In genomic region chr11:54060316-54060715, GRCm38 (mm10) we compare ENCODE assay signal across 9 mouse cellular contexts. TPM values are rescaled to one million over a fixed set of nuclear protein-coding genes. Genes with fewer than 3 reads are reported as not detected.
DNase-seq lines count a peak whose midpoint lies in the region; ATAC-seq and TF ChIP-seq lines count a peak whose summit lies in the region.
"Had no signal": no experiment of that assay in that cellular context is flagged by ENCODE, and none has a peak within 500 bp of the region (broad histone marks: within the 10 kb centered on the region; RNA-seq: fewer than 3 reads in every experiment).

No protein-coding gene starts in this region.

- H3K4me1 ChIP-seq in kidney, embryonic 15.5 days, result peaks cover 67% of the 10 kb centered on the region

- intact Hi-C loops in heart, postnatal 14 days (cut with DNase I), result no loop called here
- intact Hi-C loops in gastrocnemius, postnatal 14 days (cut with DNase I; ENCODE audit: low total_unique reads), result no loop called here

- H3K79me2 ChIP-seq in myocyte (ENCODE audit: control insufficient read depth, insufficient read depth), result peaks cover 28% of the 10 kb centered on the region

- no peak overlapping the region for H3K9ac ChIP-seq in kidney, embryonic 15.5 days

- H3K9me3 ChIP-seq in kidney, embryonic 15.5 days (replicated peaks), result no peaks in the 10 kb centered on the region

- peak; percentile 16 for TF ChIP-seq POLR2A in myocyte (IDR thresholded peaks at IDR 0.05; ENCODE audit: insufficient read length, low read depth)

- H3ac ChIP-seq in myocyte (ENCODE audit: control insufficient read depth, insufficient read length), result no peak overlapping the region

- H3K27ac ChIP-seq in kidney, embryonic 15.5 days, result peak overlapping the region; percentile 70

- DNase-seq in heart, adult 18-20 months, result peak; percentile 64 to 81
- DNase-seq in heart, postnatal 14 days, result no peak
- DNase-seq in gastrocnemius, postnatal 14 days, result peak; percentile 66
- no peak for DNase-seq in B cell, adult 2 months
- DNase-seq in thymus, adult 18-20 months, result no peak
- DNase-seq in cerebellum, postnatal 10 days, result no peak

- no peak overlapping the region for H3K4me3 ChIP-seq in kidney, embryonic 15.5 days (replicated peaks)
- no peak overlapping the region for H3K4me3 ChIP-seq in myocyte
- H3K4me3 ChIP-seq: erythroblast, embryonic 14.5 days had no signal

- peak; percentile 75 for ATAC-seq in kidney, embryonic 15.5 days (replicated peaks; ENCODE audit: low FRiP score)

- 0 out of 2 replicates have a peak overlapping the region, but pooled peaks have one; percentile 2 for H3K4me2 ChIP-seq in kidney, embryonic 15.5 days
- H3K4me2 ChIP-seq in myocyte (ENCODE audit: low read depth), result peak overlapping the region; percentile 94

- no peaks in the 10 kb centered on the region for H3K27me3 ChIP-seq in kidney, embryonic 15.5 days
- no peaks in the 10 kb centered on the region for H3K27me3 ChIP-seq in myocyte (ENCODE audit: control insufficient read depth, insufficient read depth, insufficient read length)

- 10% methylated on average over 9 of the region's 9 CpGs for WGBS in kidney, embryonic 15.5 days

- H3K36me3 ChIP-seq in kidney, embryonic 15.5 days, result 0 out of 2 replicates have a peak, but pooled peaks cover 8% of the 10 kb centered on the region
- peaks cover 24% of the 10 kb centered on the region for H3K36me3 ChIP-seq in myocyte (ENCODE audit: control insufficient read depth, insufficient read depth)

TF ChIP-seq in myocyte, 11 proteins besides CTCF, POLR2A, EP300 and RAD21:
- no peak for TF ChIP-seq USF1 (IDR thresholded peaks at IDR 0.05; ENCODE audit: low read depth)
- TF ChIP-seq MYOD1 (IDR thresholded peaks at IDR 0.05; ENCODE audit: control insufficient read depth in 1 of 3, insufficient read length in 2 of 3, low read depth in 2 of 3), result no peak
- no peak for TF ChIP-seq MYOG (IDR thresholded peaks at IDR 0.05; ENCODE audit: control insufficient read depth in 1 of 3, insufficient read depth in 1 of 3, insufficient read length in 2 of 3, low read depth in 2 of 3)
- no peak for TF ChIP-seq E2F4 (IDR thresholded peaks at IDR 0.05; ENCODE audit: insufficient read depth)
- TF ChIP-seq SRF (IDR thresholded peaks at IDR 0.05; ENCODE audit: control insufficient read depth, insufficient read length, low read depth), result no peak
- TF ChIP-seq CEBPB (IDR thresholded peaks at IDR 0.05; ENCODE audit: insufficient read depth, poor library complexity, severe bottlenecking), result no peak
- TF ChIP-seq TCF12 (IDR thresholded peaks at IDR 0.05; ENCODE audit: insufficient read depth, poor library complexity, severe bottlenecking), result no peak
- TF ChIP-seq MAX (IDR thresholded peaks at IDR 0.05; ENCODE audit: low read depth), result no peak
- no peak for TF ChIP-seq TCF3 (IDR thresholded peaks at IDR 0.05; ENCODE audit: insufficient read length, low read depth)
- no peak for TF ChIP-seq POLR2AphosphoS2 (IDR thresholded peaks at IDR 0.05; ENCODE audit: insufficient read length, low read depth)
- no peak for TF ChIP-seq REST (IDR thresholded peaks at IDR 0.05; ENCODE audit: insufficient read depth, insufficient read length)

RNA-seq across cellular contexts. Expression of gene Pdlim4, which starts 8.5 kb away (rescaled TPM):
- 10 to 100 TPM; 30.2 to 31.9 TPM for total RNA-seq in heart, adult 18-20 months (2021)
- 10 to 100 TPM; 29.9 to 33.2 TPM for total RNA-seq in heart, postnatal 14 days (2021)
- total RNA-seq in gastrocnemius, postnatal 14 days (2021), result 10 to 100 TPM; 15.6 to 18.8 TPM
- 47.1 and 53.2 TPM in 2 replicates for polyA plus RNA-seq in kidney, embryonic 15.5 days (2015; fragmentation: Nextera tagmentation; extraction: Ambion mirVana)
- 469 TPM for polyA plus RNA-seq in myocyte (2012; fragmentation: generic; extraction: Trizol)

RNA-seq across cellular contexts. Expression of gene Slc22a4, which starts 32.4 kb away (rescaled TPM):
- total RNA-seq in heart, adult 18-20 months (2021), result 1 to 10 TPM; 4.6 to 5.8 TPM
- 1 to 10 TPM; 3.5 to 4.7 TPM for total RNA-seq in heart, postnatal 14 days (2021)
- 1 to 10 TPM in 1 of 2 experiments, under 1 TPM in 1; 0.89 to 1.4 TPM for total RNA-seq in gastrocnemius, postnatal 14 days (2021)
- polyA plus RNA-seq in kidney, embryonic 15.5 days (2015; fragmentation: Nextera tagmentation; extraction: Ambion mirVana), result 1.4 and 1.9 TPM in 2 replicates
- 2.0 TPM for polyA plus RNA-seq in myocyte (2012; fragmentation: generic; extraction: Trizol)

RNA-seq across cellular contexts. Expression of gene P4ha2, which starts 39.6 kb away (rescaled TPM):
- 10 to 100 TPM; 55.4 to 77.7 TPM for total RNA-seq in heart, adult 18-20 months (2021)
- 10 to 100 TPM; 43.3 to 46.4 TPM for total RNA-seq in heart, postnatal 14 days (2021)
- total RNA-seq in gastrocnemius, postnatal 14 days (2021), result 10 to 100 TPM; 19.9 to 21.2 TPM
- polyA plus RNA-seq in kidney, embryonic 15.5 days (2015; fragmentation: Nextera tagmentation; extraction: Ambion mirVana), result 36.6 and 44.5 TPM in 2 replicates
- polyA plus RNA-seq in myocyte (2012; fragmentation: generic; extraction: Trizol), result 89.0 TPM
- polyA plus RNA-seq: erythroblast, embryonic 14.5 days had no signal

Comparison
In these comparisons a context has a peak if more than half of its experiments do, and no peak if none do; other contexts are left out.
1. DNase-seq: peak in heart, adult 18-20 months (2 of 2) and gastrocnemius, postnatal 14 days (single experiment); none in heart, postnatal 14 days (0 of 2), B cell, adult 2 months (0 of 2), thymus, adult 18-20 months (0 of 2) and cerebellum, postnatal 10 days (0 of 2).